Mouse (Mus musculus) stomach, embryonic 16.5 days (tissue): ENCODE measurements around the gene Naa25. TPM values are rescaled to one million over a fixed set of nuclear protein-coding genes. Genes with fewer than 3 reads are reported as not detected.

Experiments used
- ATAC-seq: fragments of 200-750 bp; cut with Nextera tagmentation; 2 replicates; pipeline ENCODE4 v1.8.0; 2017; ENCODE audit warnings: moderate number of reproducible peaks, moderate TSS enrichment; ENCODE audit not compliant: insufficient read depth, low FRiP score
- H3K27ac ChIP-seq: fragments of 300-500 bp; sonication (generic); 2 replicates; pipeline ENCODE4 v1.5.1; 2014; ENCODE audit warnings: low read length
- H3K27me3 ChIP-seq: fragments of 300-500 bp; sonication (generic); 2 replicates; pipeline ENCODE4 v1.6.1; 2014; ENCODE audit warnings: low read length, control low read depth, mixed read lengths; ENCODE audit not compliant: control insufficient read depth, insufficient read depth
- H3K36me3 ChIP-seq: fragments of 300-500 bp; sonication (generic); 2 replicates; pipeline ENCODE4 v1.6.1; 2014; ENCODE audit warnings: low read length; ENCODE audit not compliant: control insufficient read depth, insufficient read depth
- H3K4me1 ChIP-seq: fragments of 300-500 bp; sonication (generic); 2 replicates; pipeline ENCODE4 v1.6.1; 2014; ENCODE audit warnings: low read length, control low read depth, mixed read lengths; ENCODE audit not compliant: control insufficient read depth, insufficient read depth
- H3K4me2 ChIP-seq: fragments of 300-500 bp; sonication (generic); 2 replicates; pipeline ENCODE4 v1.6.1; 2014; ENCODE audit warnings: low read depth, low read length, mixed read lengths
- H3K4me3 ChIP-seq: fragments of 300-500 bp; sonication (generic); replicated peaks from 2 replicates; pipeline ENCODE4 v1.5.1; 2014; ENCODE audit warnings: mild to moderate bottlenecking, low read length
- H3K9ac ChIP-seq: fragments of 300-500 bp; sonication (generic); 2 replicates; pipeline ENCODE4 v1.6.1; 2014; ENCODE audit warnings: low read length
- H3K9me3 ChIP-seq: fragments of 300-500 bp; sonication (generic); replicated peaks from 2 replicates; pipeline ENCODE4 v1.6.1; 2016; ENCODE audit warnings: low read length, control low read depth; ENCODE audit not compliant: control insufficient read depth
- WGBS: fragments of 180-500 bp; shearing (Covaris S2); extraction: QIAGEN DNeasy Blood & Tissue Kit; methylation state at CpG from one replicate; pipeline ENCODE4 v1.1.7; 2014; 5-methylcytosine and 5-hydroxymethylcytosine counted together
- polyA plus RNA-seq: library from polyadenylated mRNA; unstranded; fragments of >200 nt; fragmentation: Nextera tagmentation; extraction: Ambion mirVana; gene quantifications from 2 replicates; pipeline ENCODE4 v1.2.1, GENCODE M21; 2015

Gene Naa25
- polyA plus RNA-seq, 1 experiment from 2014 or later = 43.4 TPM

DNA sequence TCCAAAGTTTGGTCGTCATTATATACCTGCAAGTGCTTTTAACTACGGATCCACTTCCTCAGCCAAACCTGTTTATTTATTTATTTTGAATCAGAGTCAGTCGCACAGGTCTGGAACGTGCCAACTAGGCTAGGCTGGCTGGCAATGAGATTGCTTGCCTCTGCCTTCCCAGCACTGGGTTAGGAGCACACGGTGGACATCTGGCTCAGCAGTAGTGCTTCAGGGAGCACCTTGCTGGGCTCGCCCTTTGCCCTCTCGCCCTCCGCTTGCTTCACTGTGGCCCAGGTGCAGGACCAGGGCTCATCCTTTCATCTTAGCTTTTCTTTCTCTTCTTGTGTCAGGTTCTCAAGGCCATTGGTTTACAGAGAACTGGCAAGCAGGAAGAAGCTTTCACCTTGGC is 10.1 kb downstream of the Naa25 start:
- 87% methylated on average over 8 of the region's 8 CpGs for WGBS
- Histone ChIP-seq H3K36me3 (peaks cover 14% of the 10 kb centered on the region; the same call in 1 of the 2 replicates), H3K4me3 (no peak overlapping the region), H3K9ac (no peak overlapping the region), H3K9me3 (no peaks in the 10 kb centered on the region), H3K27ac (no peak overlapping the region), H3K4me1 (no peaks in the 10 kb centered on the region), H3K4me2 (no peak overlapping the region), H3K27me3 (no peaks in the 10 kb centered on the region)
- no peak for ATAC-seq

DNA sequence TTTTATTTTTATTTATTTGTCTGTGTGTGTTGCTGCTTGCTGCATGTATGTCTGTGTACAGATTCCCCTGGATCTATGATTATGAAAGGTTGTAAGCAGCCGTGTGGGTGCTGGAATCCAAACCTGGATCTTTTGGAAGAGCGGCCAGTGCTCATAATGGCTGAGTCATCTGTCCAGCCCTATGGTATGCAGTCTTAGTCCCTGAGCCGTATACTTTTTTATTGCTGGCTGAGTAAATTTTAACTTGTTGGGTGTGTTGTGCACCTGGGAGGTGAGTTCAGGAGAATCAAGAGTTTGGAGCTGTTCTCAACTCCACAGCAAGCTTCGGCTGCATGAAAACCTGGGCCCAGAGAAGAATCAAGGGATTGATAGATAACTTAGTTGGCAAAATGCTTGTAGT is 13.2 kb downstream of the Naa25 start:
- Histone ChIP-seq H3K9me3 (no peaks in the 10 kb centered on the region), H3K4me3 (no peak overlapping the region), H3K27ac (no peak overlapping the region), H3K9ac (no peak overlapping the region), H3K36me3 (peaks cover 18% of the 10 kb centered on the region), H3K27me3 (no peaks in the 10 kb centered on the region), H3K4me2 (no peak overlapping the region), H3K4me1 (no peaks in the 10 kb centered on the region)
- ATAC-seq = no peak
- WGBS = 86% methylated on average over 4 of the region's 4 CpGs

- no peak overlapping the region for H3K27ac ChIP-seq
- no peaks in the 10 kb centered on the region for H3K27me3 ChIP-seq
- 0 out of 2 replicates have a peak, but pooled peaks cover 4% of the 10 kb centered on the region for H3K9me3 ChIP-seq
- H3K36me3 ChIP-seq = peaks cover 31% of the 10 kb centered on the region
- H3K4me2 ChIP-seq = no peak overlapping the region
- no peak overlapping the region for H3K9ac ChIP-seq
- 88% methylated on average over 9 of the region's 9 CpGs for WGBS
- H3K4me3 ChIP-seq = no peak overlapping the region
- H3K4me1 ChIP-seq = no peaks in the 10 kb centered on the region
- ATAC-seq = no peak
These were observed 23.0 kb downstream of the Naa25 start for GRCm38 (mm10) chr5:121420721-121421120.

DNA sequence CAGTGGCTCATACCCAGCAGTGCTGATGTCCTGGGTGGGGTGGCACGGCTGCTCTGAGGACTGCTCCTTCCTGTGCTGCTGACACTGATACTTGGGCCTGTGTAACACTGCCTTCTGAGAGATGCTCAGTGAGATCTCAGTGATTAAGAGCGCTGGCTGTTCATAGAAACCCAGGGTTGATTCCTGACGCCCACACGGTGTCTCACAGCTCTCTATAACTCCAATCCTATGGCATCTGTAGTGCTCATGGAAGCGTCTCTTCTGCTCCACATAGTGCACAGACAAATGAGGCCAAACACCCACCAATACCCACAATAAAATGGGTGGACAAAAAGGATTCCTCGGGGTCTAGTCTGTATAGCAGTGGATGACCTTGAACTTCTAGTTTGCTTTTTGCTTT is 25.1 kb downstream of the Naa25 start:
- Histone ChIP-seq H3K4me2 (no peak overlapping the region), H3K27me3 (no peaks in the 10 kb centered on the region), H3K9me3 (no peaks in the 10 kb centered on the region), H3K4me3 (no peak overlapping the region), H3K27ac (no peak overlapping the region), H3K9ac (no peak overlapping the region), H3K4me1 (no peaks in the 10 kb centered on the region), H3K36me3 (peaks cover 31% of the 10 kb centered on the region)
- WGBS = 91% methylated on average over 6 of the region's 6 CpGs
- no peak for ATAC-seq

DNA sequence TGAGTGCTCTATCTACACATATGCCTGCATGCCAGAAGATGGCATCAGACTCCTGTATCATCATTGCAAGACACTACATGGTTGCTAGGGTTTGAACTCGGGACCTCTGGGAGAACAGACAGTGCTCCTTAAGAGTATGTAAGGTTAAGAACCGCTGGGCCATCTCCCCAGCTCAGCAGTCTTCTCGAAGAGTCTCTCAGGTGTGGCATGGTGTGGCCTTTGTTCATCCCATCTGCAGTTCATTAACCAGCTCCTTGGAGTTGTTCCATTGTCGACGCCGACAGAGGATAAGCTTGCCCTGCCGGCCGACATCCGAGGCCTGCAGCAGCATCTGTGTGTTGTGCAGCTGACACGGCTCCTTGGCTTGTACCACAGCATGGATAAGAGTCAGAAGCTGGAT is 25.6 kb downstream of the Naa25 start:
- H3K27me3 ChIP-seq = no peaks in the 10 kb centered on the region
- peaks cover 29% of the 10 kb centered on the region for H3K36me3 ChIP-seq
- 92% methylated on average over 10 of the region's 10 CpGs for WGBS
- H3K4me2 ChIP-seq = no peak overlapping the region
- H3K27ac ChIP-seq = no peak overlapping the region
- H3K4me3 ChIP-seq = no peak overlapping the region
- H3K9me3 ChIP-seq = no peaks in the 10 kb centered on the region
- no peak for ATAC-seq
- no peaks in the 10 kb centered on the region for H3K4me1 ChIP-seq
- H3K9ac ChIP-seq = no peak overlapping the region

GRCm38 (mm10) chr5:121428954-121429353 is 31.2 kb downstream of the Naa25 start:
- Histone ChIP-seq H3K4me2 (no peak overlapping the region), H3K36me3 (peaks cover 51% of the 10 kb centered on the region), H3K27ac (no peak overlapping the region), H3K27me3 (no peaks in the 10 kb centered on the region), H3K9me3 (no peaks in the 10 kb centered on the region), H3K9ac (no peak overlapping the region), H3K4me1 (no peaks in the 10 kb centered on the region), H3K4me3 (no peak overlapping the region)
- no peak for ATAC-seq
- 93% methylated on average over 3 of the region's 3 CpGs for WGBS

DNA sequence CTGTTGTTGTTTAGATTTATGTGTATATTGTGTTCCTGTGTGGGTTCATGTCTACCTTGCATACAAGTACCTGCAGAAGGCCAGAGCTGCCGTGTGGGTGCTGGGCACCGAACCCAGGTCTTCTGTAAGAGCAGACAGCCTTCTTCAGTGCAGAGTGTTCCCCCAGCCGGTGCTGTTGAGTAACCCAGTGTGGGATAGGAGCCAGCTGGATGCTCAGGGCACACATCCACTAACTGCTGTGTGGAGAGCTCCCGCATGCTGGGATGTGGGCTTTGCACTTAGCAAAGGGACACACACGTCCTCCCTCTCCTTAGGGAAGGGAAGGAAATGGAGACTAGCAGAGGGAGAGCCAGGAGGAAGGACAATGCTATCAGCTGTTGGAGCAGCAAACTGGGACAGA is 40.4 kb downstream of the Naa25 start:
- no peaks in the 10 kb centered on the region for H3K27me3 ChIP-seq
- peaks cover 17% of the 10 kb centered on the region for H3K36me3 ChIP-seq

DNA sequence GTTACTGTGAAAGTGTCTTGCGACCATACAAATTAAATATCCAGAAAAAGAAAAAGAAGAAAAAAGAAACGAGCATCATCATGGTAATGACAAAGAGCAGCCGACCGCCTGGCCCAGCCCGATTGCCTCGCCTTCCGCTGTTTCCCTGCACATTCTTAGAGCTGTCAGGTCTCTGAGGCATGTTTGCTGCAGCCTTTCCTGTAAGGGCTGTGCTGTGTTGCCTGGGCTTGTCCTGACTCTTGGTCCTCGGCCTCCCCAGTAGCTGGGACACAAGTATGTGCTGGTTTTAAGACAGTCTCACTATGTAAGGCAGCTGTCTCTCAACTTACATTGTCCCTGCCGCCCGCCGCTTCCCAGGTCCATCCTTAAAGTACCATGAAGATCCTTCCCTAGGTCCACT is 41.0 kb downstream of the Naa25 start:
- H3K4me3 ChIP-seq = no peak overlapping the region
- no peak overlapping the region for H3K9ac ChIP-seq
- H3K27ac ChIP-seq = no peak overlapping the region
- H3K9me3 ChIP-seq = no peaks in the 10 kb centered on the region
- no peak for ATAC-seq
- no peaks in the 10 kb centered on the region for H3K27me3 ChIP-seq
- H3K36me3 ChIP-seq = peaks cover 23% of the 10 kb centered on the region
- H3K4me1 ChIP-seq = no peaks in the 10 kb centered on the region
- 83% methylated on average over 11 of the region's 11 CpGs for WGBS
- H3K4me2 ChIP-seq = no peak overlapping the region

More for the DNA sequence above, 40.4 kb downstream of the Naa25 start:
- no peak overlapping the region for H3K9ac ChIP-seq
- no peak overlapping the region for H3K27ac ChIP-seq
- 74% methylated on average over 5 of the region's 5 CpGs for WGBS
- H3K9me3 ChIP-seq = no peaks in the 10 kb centered on the region
- no peak overlapping the region for H3K4me3 ChIP-seq
- H3K4me2 ChIP-seq = no peak overlapping the region
- H3K4me1 ChIP-seq = no peaks in the 10 kb centered on the region
- no peak for ATAC-seq

- no peak overlapping the region for H3K9ac ChIP-seq
- H3K4me3 ChIP-seq = no peak overlapping the region
- ATAC-seq = no peak
- H3K27ac ChIP-seq = no peak overlapping the region
- no peak overlapping the region for H3K4me2 ChIP-seq
- 96% methylated on average over 3 of the region's 3 CpGs for WGBS
- peaks cover 48% of the 10 kb centered on the region for H3K36me3 ChIP-seq
- H3K4me1 ChIP-seq = no peaks in the 10 kb centered on the region
- H3K9me3 ChIP-seq = no peaks in the 10 kb centered on the region
- no peaks in the 10 kb centered on the region for H3K27me3 ChIP-seq
These were observed 45.8 kb downstream of the Naa25 start for GRCm38 (mm10) chr5:121443548-121443947.

GRCm38 (mm10) chr5:121444870-121445269 is 47.1 kb downstream of the Naa25 start:
- H3K9ac ChIP-seq = no peak overlapping the region
- no peak for ATAC-seq
- no peak overlapping the region for H3K4me3 ChIP-seq
- no peaks in the 10 kb centered on the region for H3K27me3 ChIP-seq
- no peaks in the 10 kb centered on the region for H3K9me3 ChIP-seq
- H3K27ac ChIP-seq = no peak overlapping the region
- 87% methylated on average over 5 of the region's 5 CpGs for WGBS
- H3K4me1 ChIP-seq = no peaks in the 10 kb centered on the region
- peaks cover 46% of the 10 kb centered on the region for H3K36me3 ChIP-seq
- no peak overlapping the region for H3K4me2 ChIP-seq
